Mouse (Mus musculus) ovary, postnatal 10 days (tissue): ENCODE measurements around the gene Sh2b1.

Experiments
- DNase-seq: peaks from one replicate; pipeline ENCODE4 v3.0.0; 2022; ENCODE audit warnings: low spot score

Gene Sh2b1

DNA sequence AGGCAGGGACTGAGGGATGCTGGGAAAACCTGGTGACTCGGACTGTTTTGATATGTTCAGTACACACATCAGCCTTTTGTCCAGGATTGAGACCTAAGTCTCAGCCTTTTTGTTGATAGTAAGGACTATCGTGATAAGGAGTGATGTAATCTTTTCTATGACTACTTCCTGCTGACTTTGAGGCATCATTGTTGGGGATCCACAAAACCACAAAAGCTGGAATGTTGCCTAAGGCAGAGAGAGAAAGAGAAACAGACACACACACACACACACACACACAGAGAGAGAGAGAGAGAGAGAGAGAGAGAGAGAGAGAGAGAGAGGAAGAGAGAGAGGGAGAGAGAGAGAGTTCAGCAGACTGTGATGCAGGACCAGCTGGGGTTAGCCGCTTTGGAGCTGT lies 56.7 kb downstream of the Sh2b1 start:
- no peak for DNase-seq

DNA sequence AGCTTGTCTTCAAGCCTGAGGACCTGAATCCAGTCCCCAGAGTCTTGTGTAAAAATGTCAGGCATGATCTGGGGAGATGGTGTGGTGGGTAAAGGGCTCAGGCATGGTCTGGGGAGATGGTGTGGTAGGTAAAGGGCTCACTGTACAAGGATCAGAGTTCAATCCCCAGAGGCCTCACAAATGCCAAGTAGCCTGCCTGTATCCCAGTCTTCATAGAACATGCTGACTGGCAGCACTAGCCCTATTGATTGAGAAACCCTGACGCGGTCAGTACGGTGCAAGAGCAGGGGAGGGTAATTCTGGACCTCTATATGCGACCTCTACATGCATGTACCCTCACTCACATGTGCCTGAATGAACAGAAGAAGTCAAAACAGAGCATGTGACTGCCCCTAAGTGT lies 57.6 kb downstream of the Sh2b1 start:
- DNase-seq, result no peak

DNA sequence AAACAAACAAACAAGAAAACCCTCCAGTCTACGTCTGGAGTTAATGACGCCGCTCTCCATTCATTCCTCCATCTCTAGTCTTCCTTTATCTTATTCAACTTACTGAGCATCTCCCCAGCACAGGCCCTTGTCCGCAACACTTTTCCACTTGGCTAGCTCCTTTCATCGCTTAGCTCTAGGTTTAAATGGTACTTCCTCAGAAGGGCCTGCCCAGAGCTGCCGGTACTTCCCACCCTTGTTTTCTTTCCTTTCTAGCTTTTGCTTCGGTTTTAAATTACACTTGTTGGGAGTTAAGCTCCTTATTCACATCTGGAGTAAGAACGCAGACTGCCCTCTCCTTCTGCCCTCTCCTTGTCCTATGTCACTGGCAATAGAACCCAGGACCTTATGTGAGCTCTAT lies 58.2 kb downstream of the Sh2b1 start:
- no peak for DNase-seq
